Mouse (Mus musculus) megakaryocyte, embryonic 14.5 days (primary cell): ENCODE measurements around the gene Atf7ip.

Experiments used
- FLI1 ChIP-seq: IDR thresholded peaks from 2 replicates; pipeline ENCODE4 v1.6.1; 2012; ENCODE audit warnings: low read length, inconsistent platforms, mixed read lengths
- GATA1 ChIP-seq: IDR thresholded peaks from 3 replicates; pipeline ENCODE4 v1.6.1; 2012; ENCODE audit warnings: mixed read lengths, low read length, inconsistent platforms, borderline replicate concordance

GRCm38 (mm10) chr6:136484093-136484492 is 21.9 kb upstream of the Atf7ip start:
- TF ChIP-seq GATA1 (no peak), FLI1 (no peak)
